Mouse (Mus musculus) CH12F3 (cell line): ENCODE results near the gene Cacna1e.

ENCODE experiments used
- in situ Hi-C: fragments of 300-500 bp; cut with MboI; formaldehyde crosslinking; loops from 2 replicates; pipeline ENCODE4 v1.14.3; 2020; ENCODE audit warnings: low sequenced_read_pairs

The Cacna1e gene

DNA sequence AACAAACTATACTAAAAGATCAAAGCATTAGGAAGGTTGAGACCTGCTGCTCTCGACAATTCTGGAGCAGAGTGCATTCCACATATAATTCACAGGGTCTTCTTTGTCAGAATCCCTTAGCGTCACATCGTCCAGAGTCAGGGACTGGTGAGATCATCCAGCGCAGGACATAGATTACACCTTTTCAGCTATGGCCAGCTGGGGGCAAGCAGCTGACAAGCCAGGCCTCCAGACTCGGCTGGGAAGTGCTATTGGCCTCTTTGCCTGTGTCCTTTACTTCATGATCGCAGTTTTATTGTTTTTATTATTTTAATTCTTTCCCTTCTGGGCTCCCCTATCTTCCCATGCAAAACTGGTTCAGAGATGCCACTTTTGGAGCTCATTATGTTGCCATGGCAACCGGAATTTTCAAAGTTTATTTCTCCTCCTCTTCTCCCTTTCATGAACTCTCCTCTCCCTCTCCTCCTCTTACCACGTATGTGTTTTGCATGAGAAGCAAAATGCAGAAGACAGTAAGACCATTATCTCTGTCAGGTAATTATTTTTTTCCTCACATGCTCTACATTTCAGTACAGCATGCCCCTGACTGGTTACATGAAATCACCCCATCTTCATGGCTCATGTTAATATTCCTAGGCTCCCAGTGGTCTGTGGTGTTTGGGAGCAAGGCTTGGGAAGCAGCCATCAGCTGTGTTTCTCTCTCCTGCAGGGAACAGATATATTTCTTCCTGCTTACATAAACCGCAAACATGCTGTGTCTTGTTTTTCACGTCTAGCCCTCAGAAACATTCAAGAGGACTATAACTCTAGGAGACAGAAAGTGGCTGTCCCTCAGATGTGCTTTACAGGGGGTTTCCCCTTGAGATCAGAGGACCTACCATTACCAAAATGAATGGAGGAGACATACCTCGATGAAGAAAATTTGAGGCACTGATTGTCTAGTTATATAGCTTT, 351.0 kb downstream of the Cacna1e start:
- in situ Hi-C loops = no loop called here

DNA sequence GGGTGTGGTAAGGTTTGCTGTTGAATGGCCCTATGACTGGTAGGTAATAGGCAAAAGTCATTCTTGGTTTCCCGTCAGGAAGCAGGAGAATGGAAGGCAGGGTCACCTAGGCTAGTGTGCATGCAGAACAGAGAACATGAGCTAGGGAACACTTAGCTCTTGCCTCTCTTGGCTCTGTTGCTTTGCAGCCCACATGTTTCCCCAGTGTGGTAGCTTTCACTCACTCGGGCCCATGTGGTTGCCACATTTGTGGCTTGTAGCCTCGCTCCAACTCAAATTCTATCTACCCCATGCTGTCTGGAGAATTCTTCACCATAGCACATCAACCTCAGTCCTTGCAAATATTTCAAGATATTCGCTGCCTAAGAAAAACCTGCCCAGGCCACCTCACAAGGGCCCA, 354.6 kb downstream of the Cacna1e start:
- in situ Hi-C loops = no loop called here

DNA sequence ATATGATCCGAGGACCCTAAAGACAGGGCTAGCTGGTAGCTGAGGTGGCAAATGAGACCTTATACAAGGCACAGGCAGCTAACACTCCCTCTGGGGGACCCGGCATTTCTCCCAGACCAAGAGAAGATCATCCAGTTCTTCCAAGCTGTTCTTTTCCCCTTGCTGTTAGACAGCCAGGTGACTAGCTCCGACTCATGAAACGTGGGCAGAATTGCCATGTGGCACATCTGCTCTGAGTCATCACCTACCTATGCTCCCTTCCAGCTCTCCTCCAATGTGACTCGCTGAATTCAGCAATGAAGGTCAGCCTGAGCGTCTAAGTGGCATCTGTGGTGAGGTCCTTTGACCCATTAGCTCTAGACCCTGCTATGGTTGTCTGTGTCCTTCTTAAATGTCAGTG, 355.5 kb downstream of the Cacna1e start:
- in situ Hi-C loops = no loop called here

DNA sequence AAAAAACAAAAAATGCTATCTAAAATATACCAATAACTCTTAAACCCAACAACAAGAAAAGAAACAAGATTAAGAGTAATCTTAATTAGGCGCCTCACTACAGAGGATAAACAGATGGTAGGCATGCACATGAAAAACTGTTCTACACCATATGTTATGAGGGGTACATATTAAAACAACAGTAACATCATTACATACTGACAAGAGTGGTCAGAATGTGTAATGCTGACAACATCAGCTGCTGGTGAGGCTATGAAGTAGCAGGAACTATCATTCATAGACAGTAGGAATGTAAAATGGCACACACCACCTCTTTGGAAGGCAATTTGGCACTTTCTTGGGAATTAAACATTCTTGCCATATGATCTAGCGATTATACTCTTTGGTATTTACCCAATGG, 363.6 kb downstream of the Cacna1e start:
- in situ Hi-C loops = no loop called here

DNA sequence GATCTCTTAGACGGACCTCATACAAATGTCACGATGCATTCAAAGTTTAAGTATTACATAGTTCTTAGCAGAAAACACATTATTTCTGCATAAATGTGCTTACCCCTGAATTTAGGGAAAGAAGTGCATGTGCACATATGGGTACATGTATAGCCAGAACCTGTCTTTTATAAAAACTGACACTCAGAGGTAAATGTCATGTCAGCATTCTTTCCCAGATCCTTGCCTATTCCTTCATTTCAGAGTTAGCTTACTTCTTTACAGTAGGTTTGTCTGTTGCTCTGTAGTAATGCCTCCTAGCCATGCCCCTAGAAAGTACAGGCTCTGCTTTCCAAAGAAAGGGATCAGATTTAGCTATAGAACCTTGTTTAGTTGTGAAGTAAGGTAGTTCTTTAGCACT, 369.0 kb downstream of the Cacna1e start:
- in situ Hi-C loops = no loop called here

DNA sequence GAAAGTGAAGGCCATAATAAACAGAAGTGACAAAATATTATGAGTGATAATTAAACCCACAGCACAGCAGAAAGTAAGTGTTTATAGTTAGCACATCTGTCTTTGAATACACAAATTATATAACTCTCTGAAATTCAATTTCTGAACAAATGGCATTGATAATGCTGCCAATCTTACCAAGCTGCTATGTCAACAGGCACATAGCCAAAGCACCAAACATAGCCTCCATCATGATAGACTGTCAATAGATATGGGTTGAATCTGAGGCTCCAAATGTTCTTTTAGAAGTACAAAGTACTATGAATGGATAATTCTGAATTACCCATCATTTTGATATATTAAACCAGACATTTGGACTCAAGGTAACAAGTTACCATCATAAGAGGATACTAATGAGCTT, 372.6 kb downstream of the Cacna1e start:
- in situ Hi-C loops = no loop called here

DNA sequence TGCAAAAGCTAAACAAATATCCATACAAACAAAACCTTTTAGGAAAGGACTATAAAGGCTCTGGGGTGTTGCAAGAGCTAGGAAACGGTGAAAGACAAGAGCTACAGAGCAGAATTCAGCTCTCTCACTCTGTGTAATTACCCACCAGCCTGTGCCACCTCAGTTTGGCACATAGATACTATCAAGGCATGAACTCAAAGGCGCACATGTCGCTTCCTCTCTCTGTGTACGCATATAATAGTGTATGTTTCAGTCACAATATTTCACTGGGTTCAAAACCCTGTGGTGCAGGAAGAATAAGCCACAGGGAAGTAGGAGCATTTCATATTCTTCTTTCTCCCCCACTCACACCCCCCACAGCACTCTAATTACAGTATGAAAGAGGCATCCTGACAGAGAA, 380.3 kb downstream of the Cacna1e start:
- in situ Hi-C loops = no loop called here

DNA sequence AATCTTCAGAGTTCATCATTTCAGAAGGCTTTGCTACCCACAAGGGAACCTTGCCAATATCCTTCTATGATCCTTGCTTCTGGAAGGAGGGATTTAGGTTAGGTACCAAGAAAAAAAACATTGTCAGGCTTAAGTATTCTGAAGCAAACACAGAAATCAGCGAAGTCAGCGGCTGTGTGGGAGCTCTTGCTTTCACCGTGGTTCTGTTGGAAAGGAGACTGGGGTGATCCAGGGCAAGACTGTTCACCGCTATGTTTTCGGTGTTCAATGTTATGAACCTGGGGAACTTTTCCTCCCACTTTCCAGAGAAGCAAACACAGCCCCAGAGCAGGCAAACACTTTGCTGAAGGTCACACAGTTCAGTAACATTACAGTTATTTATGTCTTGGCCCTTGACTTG, 383.4 kb downstream of the Cacna1e start:
- in situ Hi-C loops = no loop called here

DNA sequence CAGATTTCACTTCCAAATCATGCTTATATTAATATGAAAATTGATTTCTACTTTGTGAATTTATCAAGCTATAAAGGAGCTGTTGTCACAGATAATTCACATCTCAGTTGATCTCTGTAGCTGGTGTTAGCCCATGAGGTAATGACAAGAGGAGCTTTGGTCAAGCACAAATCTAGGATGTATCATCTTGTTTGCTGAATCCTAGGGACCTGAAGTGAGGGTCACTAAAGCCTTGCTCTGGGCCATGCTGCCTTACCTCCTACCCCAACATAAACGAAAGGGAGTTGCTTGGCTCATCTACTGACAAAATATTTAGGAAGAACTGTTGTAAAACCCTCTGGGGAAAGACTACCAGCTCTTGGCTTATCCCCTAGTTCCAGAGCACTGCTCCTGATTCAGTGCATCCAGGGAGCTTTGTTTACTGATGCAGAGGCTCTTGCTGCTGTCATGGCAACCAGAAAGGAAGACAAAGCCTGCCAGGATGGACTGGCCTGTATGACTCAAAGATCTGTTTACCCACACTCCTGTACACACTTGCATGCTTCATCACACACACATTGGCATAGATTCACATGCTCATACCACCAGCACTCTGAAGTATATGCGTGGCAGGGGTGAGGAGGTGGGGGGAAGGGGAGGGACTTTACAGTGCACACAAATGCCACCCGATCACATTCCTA, 384.0 kb downstream of the Cacna1e start:
- in situ Hi-C loops = no loop called here

DNA sequence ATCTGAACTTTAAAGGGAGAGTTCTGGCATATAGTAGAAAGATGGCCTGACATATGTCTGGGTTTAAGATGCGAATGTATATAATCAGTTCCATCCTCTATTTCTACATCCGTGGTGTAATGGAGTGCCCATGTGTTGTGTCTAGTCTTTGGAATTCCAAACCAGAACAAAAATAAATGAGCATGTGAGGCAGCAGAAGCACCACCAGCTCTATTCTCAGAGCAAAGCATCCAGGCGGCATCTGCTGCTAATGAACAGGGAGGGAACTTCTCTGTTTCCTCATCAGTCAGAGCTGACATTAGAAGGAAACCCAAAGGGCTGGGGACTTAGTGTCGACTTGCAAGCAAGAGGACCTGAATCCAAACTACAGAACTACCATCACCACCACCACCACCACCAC, 385.5 kb downstream of the Cacna1e start:
- in situ Hi-C loops = no loop called here

DNA sequence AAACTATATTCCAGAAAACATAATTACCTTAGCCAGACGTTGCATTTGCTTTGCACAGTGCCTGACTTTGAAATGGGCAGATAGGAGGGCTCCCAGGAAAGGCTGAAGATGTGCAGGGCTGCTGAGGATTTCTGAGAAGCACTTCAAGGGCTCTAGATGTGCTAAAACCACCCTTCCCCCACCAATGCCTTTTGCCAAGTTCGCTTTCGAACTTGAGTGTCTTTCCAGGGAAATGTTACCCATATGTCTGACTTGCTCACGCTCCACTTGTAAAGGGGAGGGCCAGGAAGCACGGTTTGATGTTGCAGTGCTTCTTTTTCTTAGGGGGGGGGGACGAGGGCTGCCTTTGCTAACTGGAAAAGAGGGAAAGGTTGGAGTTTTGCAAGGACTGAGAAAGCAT, 393.2 kb downstream of the Cacna1e start:
- in situ Hi-C loops = no loop called here

DNA sequence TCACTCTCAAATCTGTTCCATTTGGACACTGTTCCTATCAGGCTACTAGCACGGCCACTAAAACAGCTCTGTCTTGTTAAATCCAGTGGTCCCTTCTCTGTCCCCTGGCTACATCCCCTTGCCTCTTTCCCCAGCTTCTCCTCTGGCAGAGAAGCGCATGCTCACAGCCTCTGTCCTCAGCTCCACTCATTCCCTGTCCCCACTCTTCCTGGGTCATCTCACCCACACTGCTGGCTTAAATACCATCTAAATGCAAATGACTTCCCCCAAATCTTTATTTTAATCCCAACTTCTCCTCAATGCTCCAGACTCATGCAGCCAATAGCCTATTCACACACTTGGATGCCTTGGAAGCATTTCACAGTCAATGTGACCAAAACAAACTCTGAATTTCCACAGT, 407.6 kb downstream of the Cacna1e start:
- in situ Hi-C loops = no loop called here

DNA sequence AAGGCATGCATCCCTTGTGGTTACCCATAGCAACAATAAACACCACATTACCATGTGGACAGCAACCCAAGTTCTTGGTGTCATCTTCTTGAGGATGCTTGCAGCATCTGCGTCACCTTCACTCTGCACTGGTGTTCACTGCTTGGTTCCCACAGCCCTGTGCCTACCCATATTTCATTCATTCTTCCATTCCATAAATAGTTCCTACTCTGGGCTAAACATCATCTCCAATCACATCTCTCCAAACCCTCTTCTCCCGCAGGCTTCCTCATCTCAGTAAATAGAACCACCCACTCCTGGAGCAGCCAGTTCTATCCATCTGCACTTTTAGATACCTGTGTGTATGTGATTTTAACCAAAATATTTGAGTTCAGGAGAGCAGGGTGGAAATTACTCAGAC, 408.6 kb downstream of the Cacna1e start:
- in situ Hi-C loops = no loop called here

DNA sequence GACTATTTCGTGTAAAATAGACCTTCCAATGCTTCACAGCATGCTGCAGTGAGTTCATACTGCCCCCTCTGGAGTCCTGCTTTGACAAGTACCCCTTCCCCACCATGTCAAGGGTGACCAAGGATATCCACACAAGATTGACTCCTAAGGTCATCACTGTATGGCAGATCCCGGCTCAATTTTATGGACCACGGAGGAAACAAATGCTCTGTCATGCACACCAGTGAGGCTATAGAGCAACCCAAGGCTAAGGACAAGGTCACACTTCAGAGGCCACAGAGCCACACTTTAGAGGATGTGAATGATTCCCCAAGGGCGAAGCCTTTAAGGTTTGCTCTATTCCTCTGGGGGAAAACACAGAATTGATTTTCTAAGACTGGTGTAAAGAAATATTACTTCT, 410.1 kb downstream of the Cacna1e start:
- in situ Hi-C loops = no loop called here

DNA sequence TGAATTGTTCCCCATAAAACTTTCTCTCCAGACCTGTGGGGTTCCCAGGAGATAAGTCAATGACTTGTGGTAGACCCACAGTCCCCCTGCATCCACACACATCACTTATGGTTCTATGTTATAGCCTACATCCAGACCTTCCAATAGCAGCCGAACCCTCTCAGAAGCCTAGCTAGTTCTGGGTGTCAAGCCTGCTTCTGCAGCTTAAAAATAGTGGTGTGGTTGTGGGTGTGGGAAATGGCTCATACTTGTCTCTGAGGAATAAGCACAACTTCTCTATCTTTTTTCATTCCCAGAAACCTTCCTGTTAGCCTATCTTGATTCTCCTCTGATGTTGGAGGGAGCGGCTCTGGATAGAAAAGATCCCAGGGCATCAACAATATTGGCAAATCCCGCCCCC, 417.0 kb downstream of the Cacna1e start:
- in situ Hi-C loops = no loop called here

DNA sequence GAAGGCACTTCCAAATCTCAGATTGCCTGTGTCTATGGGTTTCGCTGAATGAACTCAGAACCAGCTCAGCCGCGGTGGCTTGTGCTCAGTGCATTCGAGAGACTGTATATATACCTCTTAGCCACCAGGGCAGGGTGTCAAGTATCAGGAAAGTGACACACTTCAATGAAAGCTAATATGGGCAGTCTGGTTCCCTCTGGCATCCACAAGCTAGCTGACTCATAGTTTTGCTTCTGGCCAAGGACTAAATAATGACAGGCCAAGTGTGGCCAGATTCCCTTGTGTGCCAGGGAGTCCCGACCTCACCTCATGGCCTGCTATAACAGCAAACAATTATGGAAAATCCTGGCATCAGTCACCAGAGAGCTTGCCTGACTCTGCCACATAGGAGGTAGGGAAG, 422.8 kb downstream of the Cacna1e start:
- in situ Hi-C loops = no loop called here

DNA sequence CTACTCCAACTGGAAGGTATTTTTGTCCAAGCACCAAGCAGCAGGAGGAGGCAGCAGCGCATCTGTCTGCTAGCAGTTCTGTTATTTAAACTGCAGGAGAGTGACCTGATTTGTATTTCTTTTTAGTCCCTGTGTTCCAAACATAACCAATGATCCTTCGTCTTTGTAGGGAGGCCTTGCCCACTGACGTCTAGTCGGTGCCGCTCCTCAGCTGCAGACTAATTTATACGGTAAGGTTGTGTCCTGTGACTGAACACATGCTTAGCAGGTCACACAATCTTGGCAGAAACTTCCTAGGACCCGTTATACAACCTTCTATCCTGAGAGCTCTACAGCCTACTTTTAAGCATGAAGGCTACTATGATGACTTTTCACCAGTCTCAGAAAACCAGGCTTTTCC, 424.2 kb downstream of the Cacna1e start:
- in situ Hi-C loops = no loop called here

DNA sequence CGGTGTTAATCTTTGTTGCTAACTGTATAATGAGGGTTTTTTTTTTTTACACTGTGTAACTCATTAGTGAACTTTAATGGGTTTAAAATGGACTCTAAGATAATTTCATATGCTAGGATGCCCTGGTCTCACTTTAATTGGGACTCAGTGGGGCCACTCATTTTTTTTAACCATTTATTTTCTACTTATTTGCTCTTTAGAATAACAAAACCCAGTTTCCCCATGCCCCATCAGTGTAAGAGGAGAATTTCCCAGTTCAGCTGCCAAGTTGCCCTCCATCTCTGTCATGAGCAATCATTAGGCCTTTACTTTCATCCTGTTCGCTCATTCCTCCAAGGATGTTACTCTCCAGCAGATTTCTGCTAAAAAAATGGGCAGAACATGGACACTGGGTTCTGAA, 425.7 kb downstream of the Cacna1e start:
- in situ Hi-C loops = no loop called here

DNA sequence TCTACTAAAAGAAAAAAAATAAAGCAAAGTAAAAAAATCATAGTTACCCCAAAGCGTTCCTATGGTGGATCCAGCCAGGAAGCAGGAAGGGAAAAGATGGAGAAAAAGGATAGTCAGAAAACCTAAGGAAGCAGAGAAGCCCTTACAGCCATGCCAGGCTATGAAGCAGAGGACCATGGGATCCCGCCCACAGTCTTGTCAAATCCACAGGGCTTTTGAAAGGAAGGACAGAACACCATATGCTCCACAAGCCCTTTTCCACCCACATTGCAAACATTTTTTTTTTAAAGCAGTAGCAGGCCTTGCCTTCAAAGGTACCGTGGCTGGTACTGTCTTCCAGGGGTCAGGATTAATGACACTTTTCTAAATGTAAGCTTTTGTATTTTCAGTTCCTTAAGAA, 433.5 kb downstream of the Cacna1e start:
- in situ Hi-C loops = no loop called here

DNA sequence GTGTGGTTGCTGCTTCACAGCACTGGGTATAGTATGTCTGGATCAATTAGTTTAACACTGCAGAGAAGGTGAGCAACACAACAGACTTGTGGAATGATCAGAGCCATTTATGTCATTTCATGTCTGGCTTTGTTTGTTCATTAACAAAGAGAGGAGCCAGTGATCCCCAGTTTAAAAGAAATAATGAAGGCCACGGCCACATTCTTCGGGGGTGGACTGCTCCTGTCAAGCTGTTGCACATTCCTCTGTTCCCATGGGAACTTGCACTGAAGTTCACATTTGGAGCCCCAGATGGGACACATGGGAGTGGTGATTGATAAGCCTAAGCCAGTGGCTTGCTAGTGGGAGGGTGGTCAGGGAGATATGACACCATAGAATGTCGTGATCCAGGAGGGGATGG, 437.8 kb downstream of the Cacna1e start:
- in situ Hi-C loops = no loop called here

DNA sequence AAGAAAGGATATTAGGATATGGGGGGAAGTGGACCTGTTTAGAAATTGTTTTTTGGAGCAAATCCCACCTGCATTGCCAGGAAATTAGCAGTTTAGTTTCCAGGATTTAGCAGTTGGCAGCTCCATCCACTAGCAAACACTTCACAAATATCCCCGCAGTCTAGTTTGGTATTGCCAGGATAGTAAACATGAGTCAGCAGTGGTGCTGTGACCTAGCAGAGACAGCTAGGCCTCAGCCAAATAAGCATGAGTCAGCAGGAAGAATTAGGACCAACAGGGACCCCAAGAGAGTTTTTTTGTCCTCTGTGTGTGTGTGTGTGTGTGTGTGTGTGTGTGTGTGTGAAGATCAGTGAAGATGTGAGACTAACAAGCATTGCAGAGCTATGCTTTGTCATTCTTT, 450.8 kb downstream of the Cacna1e start:
- in situ Hi-C loops = no loop called here

DNA sequence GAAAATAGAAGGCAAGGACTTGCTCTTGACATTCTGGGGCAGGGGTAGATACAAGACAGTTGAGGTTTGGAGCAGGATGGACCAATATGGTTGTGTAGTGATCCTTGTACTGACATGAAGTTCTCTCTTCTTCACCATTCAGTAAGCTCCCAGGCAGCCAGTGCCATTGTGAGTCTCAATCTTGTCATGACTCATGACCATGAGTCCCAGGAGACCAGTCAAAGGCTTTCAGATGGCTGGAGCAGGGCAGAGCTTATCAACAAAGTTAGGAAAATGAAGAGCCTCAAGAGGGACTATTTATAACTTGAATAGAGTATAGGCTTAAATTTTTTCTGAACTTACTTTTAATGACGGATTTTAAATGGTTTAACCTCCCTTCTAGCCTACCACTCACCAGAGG, 451.2 kb downstream of the Cacna1e start:
- in situ Hi-C loops = no loop called here
